Mouse (Mus musculus) limb, embryonic 15.5 days (tissue): ENCODE measurements around the gene Dnase1l2. TPM values are rescaled to one million over a fixed set of nuclear protein-coding genes. Genes with fewer than 3 reads are reported as not detected.

Experiments
- ATAC-seq: fragments of 200-750 bp; cut with Nextera tagmentation; 2 replicates; pipeline ENCODE4 v1.8.0; 2017; ENCODE audit warnings: low read depth, moderate TSS enrichment; ENCODE audit not compliant: insufficient number of reproducible peaks, low FRiP score, low TSS enrichment
- H3K27ac ChIP-seq: fragments of 300-500 bp; sonication (generic); 2 replicates; pipeline ENCODE4 v1.5.1; 2015; ENCODE audit warnings: moderate library complexity, mild to moderate bottlenecking, inconsistent platforms
- H3K27me3 ChIP-seq: fragments of 300-500 bp; sonication (generic); 2 replicates; pipeline ENCODE4 v1.6.1; 2015; ENCODE audit warnings: inconsistent platforms
- H3K36me3 ChIP-seq: fragments of 300-500 bp; sonication (generic); 2 replicates; pipeline ENCODE4 v1.6.1; 2015; ENCODE audit warnings: inconsistent platforms
- H3K4me1 ChIP-seq: fragments of 300-500 bp; sonication (generic); 2 replicates; pipeline ENCODE4 v1.6.1; 2015; ENCODE audit warnings: inconsistent platforms
- H3K4me2 ChIP-seq: fragments of 300-500 bp; sonication (generic); 2 replicates; pipeline ENCODE4 v1.6.1; 2015; ENCODE audit warnings: mild to moderate bottlenecking, inconsistent platforms
- H3K4me3 ChIP-seq: fragments of 300-500 bp; sonication (generic); 2 replicates; pipeline ENCODE4 v1.5.1; 2015; ENCODE audit warnings: mild to moderate bottlenecking, inconsistent platforms
- H3K9ac ChIP-seq: fragments of 300-500 bp; sonication (generic); 2 replicates; pipeline ENCODE4 v1.6.1; 2015; ENCODE audit warnings: inconsistent platforms
- H3K9me3 ChIP-seq: fragments of 300-500 bp; sonication (generic); 2 replicates; pipeline ENCODE4 v1.6.1; 2016; ENCODE audit warnings: inconsistent platforms
- WGBS: fragments of 180-500 bp; shearing (Covaris S2); methylation state at CpG from one replicate; pipeline ENCODE4 v1.1.7; 2015; 5-methylcytosine and 5-hydroxymethylcytosine counted together
- polyA plus RNA-seq: library from polyadenylated mRNA; unstranded; fragments of >200 nt; fragmentation: Nextera tagmentation; extraction: Ambion mirVana; gene quantifications from 2 replicates; pipeline ENCODE4 v1.2.1, GENCODE M21; 2015

Gene Dnase1l2
- polyA plus RNA-seq, 1 experiment from 2014 or later: 13.3 TPM

DNA sequence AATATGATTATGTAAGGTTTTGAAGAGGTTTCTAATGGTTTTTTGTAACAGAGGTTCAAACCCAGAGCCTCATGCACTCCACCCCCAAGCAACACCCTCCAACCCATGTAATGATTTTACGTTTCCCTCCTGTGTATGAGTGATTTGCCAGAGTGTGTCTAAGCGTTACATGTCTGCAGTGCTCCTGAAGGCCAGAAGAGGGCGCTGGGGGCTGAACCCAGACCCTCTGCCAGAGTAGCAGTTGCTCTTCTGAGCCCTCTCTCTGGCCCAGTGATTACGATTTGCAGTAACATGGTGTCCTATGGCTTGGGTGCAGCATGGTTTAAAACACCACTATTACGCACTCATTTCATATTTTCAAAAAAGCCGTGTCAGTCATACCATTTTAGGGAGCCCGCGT lies 51.8 kb downstream of the Dnase1l2 start:
- no peak overlapping the region for H3K27ac ChIP-seq

More for the DNA sequence above, 51.8 kb downstream of the Dnase1l2 start:
- 64% methylated on average over 8 of the region's 8 CpGs for WGBS
- H3K27me3 ChIP-seq: no peaks in the 10 kb centered on the region
- H3K4me2 ChIP-seq: no peak overlapping the region
- no peak for ATAC-seq
- no peaks in the 10 kb centered on the region for H3K4me1 ChIP-seq
- H3K9me3 ChIP-seq: no peaks in the 10 kb centered on the region
- no peak overlapping the region for H3K4me3 ChIP-seq
- H3K9ac ChIP-seq: no peak overlapping the region
- peaks cover 14% of the 10 kb centered on the region for H3K36me3 ChIP-seq

Other genes with a start within 250 kb of the Dnase1l2 start
- gene Tbc1d24, start 237.5 kb downstream of the Dnase1l2 start, polyA plus RNA-seq: 7.3 and 7.4 TPM in 2 replicates
- 8.8 and 13.8 TPM in 2 replicates for gene Ntn3, start 233.6 kb downstream of the Dnase1l2 start, polyA plus RNA-seq
- 10.3 and 11.4 TPM in 2 replicates for gene Tedc2, start 222.3 kb downstream of the Dnase1l2 start, polyA plus RNA-seq
- 45.0 and 47.9 TPM in 2 replicates for gene Ccnf, start 191.6 kb downstream of the Dnase1l2 start, polyA plus RNA-seq
- gene Abca17, start 92.0 kb downstream of the Dnase1l2 start, polyA plus RNA-seq: 0.26 TPM in 1 of 2 replicates, not detected in the other
- gene Abca3, start 91.2 kb downstream of the Dnase1l2 start, polyA plus RNA-seq: 8.0 and 9.3 TPM in 2 replicates
- 244 and 255 TPM in 2 replicates for gene Rnps1, start 28.5 kb downstream of the Dnase1l2 start, polyA plus RNA-seq
- gene Eci1, start 16.5 kb downstream of the Dnase1l2 start, polyA plus RNA-seq: 68.2 and 69.0 TPM in 2 replicates
- 36.3 and 37.5 TPM in 2 replicates for gene E4f1, start 27.2 kb upstream of the Dnase1l2 start, polyA plus RNA-seq
- 47.9 and 51.1 TPM in 2 replicates for gene Pgp, start 27.3 kb upstream of the Dnase1l2 start, polyA plus RNA-seq
- not detected in 2 replicates for gene Bricd5, start 30.8 kb upstream of the Dnase1l2 start, polyA plus RNA-seq
- 26.2 and 30.5 TPM in 2 replicates for gene Mlst8, start 36.0 kb upstream of the Dnase1l2 start, polyA plus RNA-seq
- gene Caskin1, start 45.5 kb upstream of the Dnase1l2 start, polyA plus RNA-seq: 2.8 and 3.0 TPM in 2 replicates
- 89.8 and 104 TPM in 2 replicates for gene Traf7, start 84.8 kb upstream of the Dnase1l2 start, polyA plus RNA-seq
- 3.0 and 3.8 TPM in 2 replicates for gene Rab26, start 91.1 kb upstream of the Dnase1l2 start, polyA plus RNA-seq
- 32.1 and 37.9 TPM in 2 replicates for gene Pkd1, start 106.7 kb upstream of the Dnase1l2 start, polyA plus RNA-seq
- 49.9 and 54.0 TPM in 2 replicates for gene Tsc2, start 189.5 kb upstream of the Dnase1l2 start, polyA plus RNA-seq
- gene Nthl1, start 189.6 kb upstream of the Dnase1l2 start, polyA plus RNA-seq: 20.9 and 21.3 TPM in 2 replicates
- gene Slc9a3r2, start 207.2 kb upstream of the Dnase1l2 start, polyA plus RNA-seq: 56.5 and 57.7 TPM in 2 replicates
- gene Npw, start 215.4 kb upstream of the Dnase1l2 start, polyA plus RNA-seq: not detected in 2 replicates
- 21.4 and 22.1 TPM in 2 replicates for gene Zfp598, start 226.6 kb upstream of the Dnase1l2 start, polyA plus RNA-seq
- 3.0 and 3.2 TPM in 2 replicates for gene Syngr3, start 246.8 kb upstream of the Dnase1l2 start, polyA plus RNA-seq